Mouse (Mus musculus) kidney, adult 2 months (tissue): ENCODE results near the gene Sfmbt1.

ENCODE experiments used
- CTCF ChIP-seq: fragments of 200-500 bp; conservative IDR thresholded peaks from 2 replicates; pipeline ENCODE4 v1.5.1; 2011; ENCODE audit warnings: low read depth, mild to moderate bottlenecking, control low read depth, low read length, moderate library complexity, mixed read lengths; ENCODE audit not compliant: insufficient read depth, insufficient read length
- POLR2A ChIP-seq: fragments of 200-500 bp; IDR thresholded peaks from one replicate; pipeline ENCODE4 v1.6.1; 2011; ENCODE audit warnings: low read depth, low read length, control low read depth

DNA sequence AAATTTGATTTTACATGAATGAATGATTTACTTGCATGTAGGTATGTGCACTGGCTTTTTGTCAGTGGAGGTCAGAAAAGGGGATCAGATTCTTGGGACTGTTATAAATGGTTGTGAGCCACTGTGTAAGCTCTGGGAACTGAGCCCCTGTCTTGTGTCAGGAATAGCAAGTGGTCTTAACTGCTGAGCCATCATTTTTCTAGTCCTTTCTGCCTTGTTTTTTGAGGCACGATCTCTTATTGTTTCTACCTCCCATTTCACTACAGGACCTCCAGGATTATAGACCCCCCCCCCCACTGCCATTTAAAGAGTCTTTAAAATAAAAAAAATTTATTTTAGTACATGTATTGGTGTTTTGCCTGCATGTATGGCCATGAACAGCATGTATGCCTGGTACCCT is 7.2 kb downstream of the Sfmbt1 start:
- no peak for TF ChIP-seq CTCF
- no peak for TF ChIP-seq POLR2A
